Mouse (Mus musculus) spleen, adult 2 months (tissue): ENCODE measurements around the gene Tra2b. TPM values are rescaled to one million over a fixed set of nuclear protein-coding genes. Genes with fewer than 3 reads are reported as not detected.
"Not testable (repeated sequence)": the region's sequence is repeated elsewhere in the genome, so short reads cannot be mapped to it uniquely, and the experiment has no call there.

ENCODE experiments used
- DNase-seq, 2 experiments: peaks; one replicate each; pipeline versions ENCODE4 v3.0.0 to v3.0.0-alpha.2; 2012 to 2021; ENCODE audit warnings: low spot score in 2 of 2, low read depth in 1 of 2
- H3K27ac ChIP-seq: fragments of 200-500 bp; 2 replicates; pipeline ENCODE4 v1.5.1; 2012; ENCODE audit warnings: low read length, inconsistent platforms; ENCODE audit not compliant: insufficient read depth
- H3K27me3 ChIP-seq: fragments of 200-500 bp; 2 replicates; pipeline ENCODE4 v1.6.1; 2012; ENCODE audit warnings: mild to moderate bottlenecking, moderate library complexity, low read length, inconsistent platforms; ENCODE audit not compliant: control insufficient read depth, insufficient read depth
- H3K36me3 ChIP-seq: fragments of 200-500 bp; 2 replicates; pipeline ENCODE4 v1.6.1; 2012; ENCODE audit warnings: mild to moderate bottlenecking, low read length, inconsistent platforms; ENCODE audit not compliant: control insufficient read depth, insufficient read depth
- H3K4me1 ChIP-seq: fragments of 200-500 bp; 2 replicates; pipeline ENCODE4 v1.6.1; 2011; ENCODE audit warnings: inconsistent platforms; ENCODE audit not compliant: control insufficient read depth, insufficient read depth, insufficient read length
- H3K4me3 ChIP-seq: fragments of 200-500 bp; 2 replicates; pipeline ENCODE4 v1.5.1; 2011; ENCODE audit warnings: mild to moderate bottlenecking, inconsistent platforms; ENCODE audit not compliant: insufficient read depth, insufficient read length; ENCODE audit errors: extremely low read depth
- CTCF ChIP-seq: fragments of 200-500 bp; IDR thresholded peaks from 2 replicates; pipeline ENCODE4 v1.5.1; 2011; ENCODE audit warnings: mild to moderate bottlenecking, inconsistent platforms; ENCODE audit not compliant: insufficient read depth, insufficient read length, insufficient replicate concordance; ENCODE audit errors: extremely low read depth
- POLR2A ChIP-seq: fragments of 200-500 bp; IDR thresholded peaks from 2 replicates; pipeline ENCODE4 v1.6.1; 2011; ENCODE audit warnings: low read depth, low read length, inconsistent platforms
- WGBS: fragments of 180-500 bp; shearing (Covaris S2); methylation state at CpG from one replicate; pipeline ENCODE4 v1.1.7; 2018; 5-methylcytosine and 5-hydroxymethylcytosine counted together
- polyA plus RNA-seq: library from polyadenylated mRNA; depleted of rRNA; stranded (reverse); fragments of >200 nt; gene quantifications from 2 replicates; pipeline ENCODE4 v1.2.3, GENCODE M21; 2012

Gene Tra2b
- polyA plus RNA-seq, 1 experiment: 20.5 TPM

DNA sequence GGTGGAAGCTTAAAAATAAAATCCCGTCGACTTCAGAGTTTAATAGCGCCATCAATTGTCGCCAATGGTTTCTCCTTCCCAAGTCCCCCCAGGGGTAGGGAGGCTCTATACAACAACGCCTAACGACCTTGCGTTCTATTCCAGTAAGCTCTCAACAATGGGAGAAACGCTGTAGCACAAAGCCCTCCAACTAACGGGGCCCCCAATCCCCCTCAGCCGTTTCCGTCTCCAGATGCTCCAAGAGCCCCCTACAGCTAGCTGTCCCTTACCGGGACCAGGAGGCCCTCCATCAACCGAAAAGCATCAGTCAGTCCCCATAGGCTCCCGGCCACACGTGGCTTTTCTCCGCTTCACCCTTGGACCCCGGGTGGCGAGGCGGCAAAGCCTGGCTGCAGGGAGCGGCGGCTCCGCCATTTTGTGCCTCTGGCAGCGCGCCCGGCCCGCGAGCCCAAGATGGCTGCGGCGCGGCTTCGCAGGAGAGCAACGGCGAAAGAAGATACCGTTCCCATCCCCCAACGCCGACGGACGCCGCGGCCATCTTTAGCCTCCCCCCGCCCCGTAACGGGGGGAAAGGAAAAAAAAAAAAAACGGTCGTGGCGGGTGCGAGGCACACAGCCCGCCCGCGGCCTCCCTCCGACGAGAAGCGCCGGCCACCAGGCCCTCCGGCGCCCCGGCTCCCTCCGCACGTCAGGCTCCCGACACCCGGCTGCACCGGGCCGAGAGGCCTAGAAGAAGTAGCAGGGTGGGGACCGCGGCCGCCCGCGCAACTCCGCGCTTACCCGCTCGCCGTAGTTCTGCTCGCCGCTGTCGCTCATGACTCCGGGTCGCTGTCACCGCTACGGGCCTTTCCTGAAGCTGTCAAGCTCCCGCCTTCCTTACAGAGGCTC is 600 bp downstream of the Tra2b start:
- peak; percentile 71 to 76 for DNase-seq
- H3K27ac ChIP-seq: peak overlapping the region; percentile 92
- H3K27me3 ChIP-seq: no peaks in the 10 kb centered on the region
- no peak for TF ChIP-seq CTCF
- TF ChIP-seq POLR2A: no peak
- peak overlapping the region; percentile 72 for H3K4me3 ChIP-seq
- under 1% methylated on average over 74 of the region's 81 CpGs for WGBS
- H3K36me3 ChIP-seq: no peaks in the 10 kb centered on the region
- H3K4me1 ChIP-seq: peaks cover 10% of the 10 kb centered on the region

DNA sequence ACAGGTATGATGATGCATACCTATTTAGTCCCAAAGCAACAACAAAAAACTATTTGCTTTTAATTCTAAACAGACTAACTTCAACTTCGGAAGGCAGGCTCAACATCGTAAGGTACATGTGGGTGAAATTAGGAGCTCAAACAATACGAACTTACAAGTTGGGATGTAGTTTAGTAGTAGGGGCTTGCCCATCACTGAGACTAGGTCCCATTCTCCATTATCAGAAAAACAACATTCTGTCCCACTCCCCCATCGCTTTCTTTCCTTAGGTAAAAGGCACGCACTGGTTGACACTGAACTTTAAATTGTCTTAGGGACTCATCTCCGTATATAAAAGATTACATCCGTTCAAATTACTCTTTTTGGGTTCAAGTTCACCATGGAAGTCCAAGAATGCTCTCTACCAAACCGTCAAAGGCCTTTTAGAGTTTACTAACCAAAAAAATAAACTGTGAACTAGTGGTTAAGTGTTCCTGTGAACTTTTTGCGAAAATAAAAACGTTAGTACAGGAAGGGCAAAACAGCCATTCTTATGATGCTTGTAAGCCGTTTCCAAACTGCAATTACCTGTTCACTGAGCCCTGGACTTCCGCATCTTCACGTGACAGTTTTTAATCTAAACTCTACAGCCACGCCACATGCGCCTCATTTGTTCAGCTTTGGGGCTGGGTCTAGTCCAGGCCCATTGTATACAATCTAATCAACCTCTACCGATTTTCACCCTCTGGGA is 1.4 kb downstream of the Tra2b start:
- Histone ChIP-seq H3K27ac (peak overlapping the region; percentile 92), H3K4me1 (peaks cover 11% of the 10 kb centered on the region), H3K4me3 (peak overlapping the region; percentile 72), H3K36me3 (no peaks in the 10 kb centered on the region), H3K27me3 (no peaks in the 10 kb centered on the region)
- WGBS: 1% methylated on average over 16 of the region's 16 CpGs
- DNase-seq: peak; percentile 41 to 52
- TF ChIP-seq CTCF (no peak), POLR2A (no peak)

DNA sequence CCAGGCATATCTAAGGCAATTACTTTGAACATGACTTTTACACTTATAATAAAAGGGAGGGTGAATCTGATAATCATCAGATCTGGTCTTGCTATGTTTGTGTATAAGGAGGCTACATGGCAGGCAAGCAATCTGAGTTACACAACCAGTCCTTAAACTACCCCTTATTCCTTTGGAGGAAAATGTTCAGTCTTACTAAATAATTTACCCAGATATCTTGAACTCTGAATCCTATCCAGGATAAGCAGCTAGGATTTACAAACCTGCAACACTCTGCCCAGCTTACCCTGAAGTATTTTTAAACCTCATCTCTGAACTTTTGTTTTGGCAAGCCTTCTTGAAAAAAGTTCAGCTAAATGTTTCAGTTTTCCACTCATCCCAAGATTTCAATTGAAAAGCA is 2.7 kb downstream of the Tra2b start:
- DNase-seq: no peak
- Histone ChIP-seq H3K4me3 (no peak overlapping the region), H3K27me3 (no peaks in the 10 kb centered on the region), H3K27ac (no peak overlapping the region), H3K4me1 (peaks cover 11% of the 10 kb centered on the region), H3K36me3 (no peaks in the 10 kb centered on the region)
- TF ChIP-seq CTCF: no peak
- TF ChIP-seq POLR2A: no peak

DNA sequence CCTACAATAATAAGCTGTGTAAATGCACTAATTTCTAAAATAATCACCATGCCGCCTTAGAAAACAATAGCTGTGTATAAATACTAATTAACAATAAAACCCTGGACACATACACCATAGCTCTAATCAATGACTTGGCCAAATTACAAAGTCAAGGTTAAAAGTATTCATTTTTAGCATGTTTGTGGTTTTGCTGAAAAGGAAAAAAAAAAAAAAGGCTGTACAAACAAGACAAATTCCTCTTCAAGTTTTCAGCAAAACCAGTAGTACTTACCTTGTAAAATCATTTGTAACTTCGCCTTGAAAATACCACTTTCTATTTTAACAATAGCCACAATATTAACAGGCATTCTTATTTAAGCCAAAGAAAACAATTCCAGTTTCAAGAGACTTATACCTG is 4.2 kb downstream of the Tra2b start:
- H3K4me1 ChIP-seq: peaks cover 11% of the 10 kb centered on the region
- WGBS: 51% methylated on average over 2 of the region's 2 CpGs
- no peak overlapping the region for H3K4me3 ChIP-seq

DNA sequence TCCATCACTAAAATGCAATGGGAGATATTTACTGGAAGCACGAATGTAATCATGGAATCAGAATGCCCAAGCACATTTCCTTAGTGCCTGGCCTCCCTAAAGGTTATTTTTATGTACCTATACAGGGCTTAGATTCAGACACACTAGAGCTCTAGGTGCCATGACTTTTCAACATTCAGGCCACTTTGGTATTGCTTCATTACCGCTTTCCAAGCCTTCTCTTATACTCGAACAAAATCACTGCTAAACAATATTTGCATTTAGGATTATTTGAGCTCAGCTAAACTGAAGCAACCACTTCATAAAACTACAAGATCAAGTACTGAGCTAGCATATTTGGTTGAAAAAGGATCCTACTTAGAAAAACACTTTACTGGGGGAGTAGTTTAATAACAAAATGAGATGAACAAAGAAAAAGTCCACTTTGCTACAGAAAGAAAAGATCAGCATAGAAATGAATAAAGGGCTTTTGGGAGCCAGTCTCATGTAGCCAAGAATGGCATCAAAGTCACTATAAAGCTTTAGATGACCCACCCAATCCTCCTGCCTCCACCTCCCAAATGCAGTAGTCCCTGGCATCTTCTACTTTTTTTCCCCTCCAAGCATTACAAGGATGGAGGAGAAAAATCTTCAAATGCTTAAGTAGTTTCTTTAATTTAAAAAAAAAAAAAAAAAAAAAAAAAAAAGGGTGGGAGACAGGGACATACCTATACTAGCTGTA is 5.2 kb downstream of the Tra2b start:
- DNase-seq: no peak
- 50% methylated on average over 3 of the region's 3 CpGs for WGBS
- Histone ChIP-seq H3K4me1 (peaks cover 11% of the 10 kb centered on the region), H3K4me3 (no peak overlapping the region), H3K27ac (no peak overlapping the region), H3K36me3 (no peaks in the 10 kb centered on the region; the same call in 1 of the 2 replicates), H3K27me3 (no peaks in the 10 kb centered on the region)
- TF ChIP-seq POLR2A (no peak), CTCF (no peak)

More for the DNA sequence above, 4.2 kb downstream of the Tra2b start:
- H3K27me3 ChIP-seq: no peaks in the 10 kb centered on the region
- H3K36me3 ChIP-seq: no peaks in the 10 kb centered on the region
- H3K27ac ChIP-seq: no peak overlapping the region
- no peak for TF ChIP-seq POLR2A
- TF ChIP-seq CTCF: no peak
- DNase-seq: no peak

DNA sequence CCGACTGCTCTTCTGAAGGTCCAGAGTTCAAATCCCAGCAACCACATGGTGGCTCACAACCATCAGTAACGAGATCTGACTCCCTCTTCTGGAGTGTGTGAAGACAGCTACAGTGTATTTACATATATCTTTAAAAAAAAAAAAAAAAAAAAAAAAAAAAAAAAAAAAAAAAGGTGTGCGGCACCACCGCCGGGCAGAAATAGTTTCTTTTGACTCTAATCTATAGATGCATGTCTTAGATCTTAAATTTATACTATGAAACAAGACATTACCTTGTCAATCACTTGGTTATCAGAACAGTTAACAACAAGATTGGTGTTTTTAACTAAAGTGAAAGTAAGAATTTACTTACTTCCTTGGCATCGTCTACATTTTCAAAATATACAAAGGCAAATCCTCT is 13.6 kb downstream of the Tra2b start:
- not testable (repeated sequence) for H3K4me1 ChIP-seq, DNase-seq, H3K4me3 ChIP-seq, H3K27ac ChIP-seq, H3K27me3 ChIP-seq
- 85% methylated on average over 6 of the region's 6 CpGs for WGBS
- H3K36me3 ChIP-seq: peaks cover 29% of the 10 kb centered on the region

DNA sequence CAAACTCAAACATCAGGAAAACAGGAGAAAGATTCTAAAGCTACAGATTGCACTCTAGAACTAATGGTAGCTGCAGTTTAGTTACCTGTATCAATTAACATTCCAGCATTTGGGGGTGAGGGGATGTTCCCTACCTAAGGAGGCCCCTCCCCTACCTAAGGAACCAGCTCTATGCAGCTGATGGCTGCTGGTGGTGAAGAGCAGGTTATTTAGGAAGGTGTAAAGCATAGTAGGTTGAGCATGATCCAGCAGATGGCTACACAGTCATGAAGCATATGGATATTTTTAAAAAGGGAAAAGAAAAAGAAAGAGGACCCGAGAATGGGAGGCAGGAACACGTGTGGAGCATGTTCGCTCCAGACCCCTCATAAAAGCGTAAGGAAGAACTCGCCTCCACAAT is 15.5 kb downstream of the Tra2b start:
- no peak overlapping the region for H3K27ac ChIP-seq
- peaks cover 33% of the 10 kb centered on the region for H3K36me3 ChIP-seq

More for the DNA sequence above, 15.5 kb downstream of the Tra2b start:
- Histone ChIP-seq H3K4me1 (no peaks in the 10 kb centered on the region), H3K27me3 (no peaks in the 10 kb centered on the region), H3K4me3 (no peak overlapping the region)
- 94% methylated on average over 5 of the region's 5 CpGs for WGBS
- no peak for TF ChIP-seq CTCF
- no peak for TF ChIP-seq POLR2A
- no peak for DNase-seq
